Mouse (Mus musculus) thymus, postnatal 10 days (tissue): ENCODE measurements at regions not wholly inside any gene's neighbourhood (a gene's known extent, or its start where the extent isn't known, plus 50 kb on each side); places are given as distances from the start of the nearest gene placed in this dataset.
"Not testable (repeated sequence)": the region's sequence is repeated elsewhere in the genome, so short reads cannot be mapped to it uniquely, and the experiment has no call there.

Experiments used
- DNase-seq, 2 experiments: peaks; one replicate each; pipeline ENCODE4 v3.0.0; 2021; ENCODE audit warnings: low spot score in 2 of 2

DNA sequence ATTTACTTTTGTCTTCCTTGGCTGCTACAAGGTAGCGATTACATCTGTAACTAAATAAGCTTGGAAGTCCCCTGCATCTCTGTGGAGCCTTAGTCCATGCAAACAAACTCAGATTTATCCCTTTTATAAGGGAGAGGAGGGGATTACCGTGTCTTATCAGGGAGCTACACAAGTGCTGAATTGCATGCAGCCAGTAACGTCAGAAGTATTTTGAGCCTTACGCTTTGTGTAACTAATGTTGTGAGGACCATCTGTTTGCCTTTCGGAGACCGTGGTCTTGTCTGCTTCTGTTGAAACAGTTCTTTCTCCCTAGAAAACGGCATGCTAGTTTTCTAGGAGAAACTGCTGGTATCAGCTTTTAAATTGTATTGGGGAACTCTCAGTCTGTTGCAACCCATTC lies 58.0 kb upstream of the Dmrta1 start:
- DNase-seq, result no peak

DNA sequence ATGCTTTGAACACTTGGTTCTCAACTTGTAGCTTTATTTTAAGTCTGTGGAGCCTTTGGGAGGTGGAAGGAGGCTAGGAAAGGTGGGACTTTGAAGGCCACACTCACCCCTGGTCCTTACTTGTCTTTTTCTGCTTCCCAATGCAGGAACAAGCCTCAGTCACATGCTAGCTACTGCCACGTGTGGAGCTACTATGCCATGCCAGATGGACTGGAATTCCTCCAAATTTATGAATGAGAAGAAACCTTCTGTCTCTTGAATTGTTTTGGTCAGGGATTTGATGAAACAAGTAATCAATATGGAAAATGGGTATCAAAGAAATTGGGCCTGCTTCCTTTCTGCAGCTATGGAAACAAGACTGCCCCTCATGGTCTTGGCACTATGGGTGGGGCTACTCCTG lies 74.5 kb upstream of the Dmrta1 start:
- no peak for DNase-seq

DNA sequence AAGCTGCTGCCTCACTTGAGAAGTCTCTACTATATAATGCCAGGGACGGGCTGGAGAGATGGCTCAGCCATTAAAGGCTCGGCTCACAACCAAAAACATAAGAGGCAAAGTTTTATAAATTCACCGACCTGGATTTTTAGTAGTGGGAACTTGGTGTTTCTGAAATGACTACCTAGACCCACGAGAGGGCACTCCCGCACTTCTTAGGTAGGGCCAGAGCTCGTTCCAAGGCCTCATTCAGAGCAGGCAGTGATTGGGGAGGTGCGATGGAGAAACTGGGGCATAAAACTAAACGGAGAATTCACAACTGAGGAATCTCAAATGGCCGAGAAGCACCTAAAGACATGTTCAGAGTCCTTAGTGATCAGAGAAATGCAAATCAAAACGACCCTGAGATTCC lies 103.7 kb upstream of the Dmrta1 start:
- DNase-seq, result no peak

DNA sequence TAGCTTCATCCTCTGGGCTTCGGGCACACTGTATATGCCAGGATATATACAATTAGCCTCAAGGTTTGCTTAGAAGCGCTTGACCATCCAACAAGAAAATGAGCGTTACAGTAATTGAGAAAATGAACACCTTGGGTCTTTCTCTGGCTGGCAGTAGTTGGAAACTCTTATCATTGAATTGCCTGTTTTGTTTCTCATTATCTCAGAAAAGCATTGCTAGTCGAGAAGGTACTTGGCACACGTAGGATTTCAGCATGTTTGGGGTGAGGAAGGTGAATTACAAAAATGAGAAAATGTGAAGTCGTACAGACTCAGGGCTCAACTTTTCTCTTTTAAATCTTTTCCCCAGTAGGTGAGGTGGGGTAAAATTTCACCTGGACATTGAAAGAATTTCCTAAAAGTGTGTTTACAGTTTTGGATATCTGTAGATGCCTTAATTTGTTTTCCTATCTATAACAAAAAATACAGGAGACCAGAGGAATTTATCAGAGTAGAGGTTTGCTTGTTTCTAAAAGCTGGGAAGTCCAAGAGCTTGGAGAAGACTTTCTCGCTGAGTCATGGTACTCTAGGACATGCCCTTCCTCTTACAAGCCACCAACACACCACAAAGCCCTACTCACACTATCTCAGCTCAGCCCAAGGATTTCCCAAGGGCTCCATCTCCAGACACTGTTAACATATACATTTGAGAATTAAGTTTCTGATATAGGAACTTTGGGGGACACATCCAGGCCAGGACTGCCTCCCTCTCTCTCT lies 124.3 kb upstream of the Dmrta1 start:
- no peak for DNase-seq

DNA sequence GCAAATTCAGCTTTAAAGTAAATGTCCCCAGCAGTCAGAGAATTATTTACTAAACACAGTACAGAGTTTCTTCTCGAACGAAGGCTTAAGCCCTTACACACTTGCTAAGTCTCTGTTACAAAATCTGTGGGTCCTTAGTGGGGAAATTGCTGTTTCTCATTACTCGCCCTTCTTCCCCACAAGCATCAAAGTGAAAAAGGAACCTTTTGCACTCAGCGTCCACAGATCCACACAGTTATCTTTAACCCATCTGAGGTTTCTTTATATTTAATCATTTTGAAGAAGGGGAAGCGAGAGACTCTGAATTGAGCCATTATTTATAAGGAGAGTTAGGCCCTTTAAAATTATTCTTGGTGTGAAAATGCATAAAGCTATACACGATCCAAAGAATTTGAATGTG lies 126.7 kb upstream of the Dmrta1 start:
- DNase-seq, result no peak

DNA sequence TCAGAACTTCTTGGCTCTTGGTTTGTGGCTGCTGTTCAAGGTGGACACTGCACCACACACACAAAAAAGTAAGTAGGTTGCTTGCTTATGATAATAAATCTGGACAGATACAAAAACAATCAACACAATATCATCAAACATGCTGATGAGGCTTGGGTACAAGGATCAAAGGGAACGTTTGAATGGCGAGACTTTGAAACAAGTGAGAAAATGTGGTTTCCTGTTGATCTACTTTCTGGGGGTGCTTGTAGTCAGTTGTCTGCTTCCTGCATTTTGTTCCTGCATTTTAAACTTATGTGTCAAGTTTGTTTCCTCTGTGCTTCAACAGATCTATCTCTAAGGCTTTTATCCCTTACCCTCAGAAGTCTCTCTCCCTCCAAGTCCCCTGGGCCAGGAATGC lies 128.7 kb upstream of the Dmrta1 start:
- DNase-seq, result no peak

DNA sequence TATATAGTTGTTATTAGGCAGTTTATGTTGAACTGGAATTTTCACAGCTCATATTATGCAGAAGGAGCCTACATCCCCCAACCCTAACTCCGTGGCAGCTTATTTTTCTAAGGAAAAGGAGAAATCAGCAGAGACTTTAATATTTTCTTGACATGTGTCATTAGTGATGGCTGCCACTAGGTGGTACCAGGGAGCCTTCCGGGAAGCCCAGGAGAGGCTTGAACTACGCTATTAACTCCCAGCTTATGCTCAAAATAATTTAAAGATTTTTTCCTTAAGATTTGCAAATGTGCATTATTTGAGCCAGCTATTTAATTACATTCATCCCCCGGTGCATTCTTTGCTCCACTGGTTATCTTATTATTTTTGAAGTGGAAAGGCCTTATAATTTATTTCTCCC lies 146.8 kb upstream of the Dmrta1 start:
- DNase-seq, result peak in 1 of 2 experiments; percentile 13

DNA sequence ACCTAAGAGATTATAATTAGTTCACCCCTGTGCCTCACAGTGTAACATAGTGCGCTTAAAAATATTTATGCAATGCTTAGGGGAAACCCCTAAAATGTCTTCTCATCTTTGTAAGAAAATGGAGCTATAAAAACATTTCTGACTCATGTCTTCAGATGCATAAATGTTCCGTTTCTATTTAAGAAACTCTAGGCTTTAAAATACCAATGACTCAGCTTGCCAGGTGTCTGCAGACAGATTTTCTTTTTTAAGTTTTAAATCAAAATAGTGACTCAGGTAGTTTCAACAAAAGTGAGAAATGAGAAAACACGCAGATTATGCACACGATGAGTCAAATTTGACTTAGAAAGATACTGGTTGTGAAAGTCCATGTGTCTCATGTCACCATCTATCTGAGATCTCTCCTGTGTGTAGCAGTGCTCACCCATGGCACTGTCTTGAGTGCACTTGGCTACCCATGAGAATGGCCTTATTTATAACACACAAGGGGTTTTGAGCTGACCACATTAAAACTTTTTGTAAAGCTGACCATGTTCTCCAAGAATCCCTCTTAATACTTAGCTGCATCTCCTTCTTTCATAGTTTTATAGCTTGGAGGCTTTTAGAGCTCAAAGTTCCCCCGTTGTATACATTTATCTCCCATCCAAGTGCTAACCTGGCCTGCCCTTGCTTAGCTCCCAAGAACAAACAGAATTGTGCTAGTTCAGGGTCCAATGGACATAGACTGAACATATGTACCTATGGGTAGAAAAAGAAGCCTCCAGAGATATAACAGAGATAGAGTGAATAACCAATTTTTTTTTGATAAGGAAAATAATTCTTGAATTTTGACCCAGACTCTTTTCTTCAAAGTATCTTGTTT lies 149.0 kb upstream of the Dmrta1 start:
- no peak for DNase-seq

DNA sequence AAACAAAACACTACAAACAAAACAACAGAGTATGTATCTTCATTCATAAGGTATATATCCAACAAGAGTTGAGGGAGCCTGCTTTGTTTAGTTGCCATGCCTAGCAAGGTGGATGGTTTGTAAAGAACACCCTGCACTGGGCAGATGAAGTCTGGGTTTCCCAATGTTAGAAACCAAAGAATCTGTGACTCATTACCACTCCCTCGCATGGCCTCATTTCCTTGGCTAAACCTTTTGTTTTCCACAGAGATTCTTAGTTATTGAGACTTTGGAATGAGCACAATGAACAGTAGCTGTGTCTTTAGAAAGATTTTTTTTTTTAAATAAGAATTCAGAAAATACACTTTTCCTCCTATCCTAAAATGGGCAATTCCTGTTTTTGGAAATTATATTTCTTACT lies 151.3 kb upstream of the Dmrta1 start:
- no peak for DNase-seq

DNA sequence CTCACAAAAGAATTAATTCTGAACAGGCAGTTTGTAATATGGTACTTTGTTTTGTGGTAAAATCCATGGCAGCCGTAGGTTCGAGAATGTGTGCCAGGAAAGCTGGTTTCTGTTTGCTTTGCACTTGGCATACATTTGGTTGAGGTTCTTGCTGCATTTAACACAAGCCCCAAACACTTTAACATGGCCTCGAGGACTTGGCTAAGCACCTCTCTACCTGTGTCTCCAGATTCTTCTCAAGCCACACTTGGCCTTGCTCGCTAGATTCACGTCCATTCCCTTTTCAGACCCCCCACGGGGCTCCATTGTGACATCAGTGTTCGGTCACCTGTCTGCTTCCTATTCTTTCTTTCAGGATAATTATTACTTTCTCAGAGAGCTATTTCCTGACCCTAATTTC lies 151.9 kb upstream of the Dmrta1 start:
- DNase-seq, result no peak

DNA sequence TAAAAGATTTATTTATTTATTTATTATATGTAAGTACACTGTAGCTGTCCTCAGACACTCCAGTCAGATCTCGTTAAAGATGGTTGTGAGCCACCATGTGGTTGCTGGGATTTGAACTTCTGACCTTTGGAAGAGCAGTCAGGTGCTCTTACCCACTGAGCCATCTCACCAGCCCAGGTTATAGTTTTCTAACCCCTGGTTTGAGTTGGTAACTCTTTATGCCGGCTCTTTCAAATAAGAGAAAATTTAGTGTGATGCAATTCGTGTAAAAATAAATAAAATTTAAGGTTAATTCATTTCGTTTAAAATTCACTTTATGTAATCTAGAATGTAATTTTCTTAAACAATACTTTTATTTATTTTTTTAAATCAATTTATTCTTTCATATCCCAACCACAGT lies 153.7 kb upstream of the Dmrta1 start:
- not testable (repeated sequence) for DNase-seq

DNA sequence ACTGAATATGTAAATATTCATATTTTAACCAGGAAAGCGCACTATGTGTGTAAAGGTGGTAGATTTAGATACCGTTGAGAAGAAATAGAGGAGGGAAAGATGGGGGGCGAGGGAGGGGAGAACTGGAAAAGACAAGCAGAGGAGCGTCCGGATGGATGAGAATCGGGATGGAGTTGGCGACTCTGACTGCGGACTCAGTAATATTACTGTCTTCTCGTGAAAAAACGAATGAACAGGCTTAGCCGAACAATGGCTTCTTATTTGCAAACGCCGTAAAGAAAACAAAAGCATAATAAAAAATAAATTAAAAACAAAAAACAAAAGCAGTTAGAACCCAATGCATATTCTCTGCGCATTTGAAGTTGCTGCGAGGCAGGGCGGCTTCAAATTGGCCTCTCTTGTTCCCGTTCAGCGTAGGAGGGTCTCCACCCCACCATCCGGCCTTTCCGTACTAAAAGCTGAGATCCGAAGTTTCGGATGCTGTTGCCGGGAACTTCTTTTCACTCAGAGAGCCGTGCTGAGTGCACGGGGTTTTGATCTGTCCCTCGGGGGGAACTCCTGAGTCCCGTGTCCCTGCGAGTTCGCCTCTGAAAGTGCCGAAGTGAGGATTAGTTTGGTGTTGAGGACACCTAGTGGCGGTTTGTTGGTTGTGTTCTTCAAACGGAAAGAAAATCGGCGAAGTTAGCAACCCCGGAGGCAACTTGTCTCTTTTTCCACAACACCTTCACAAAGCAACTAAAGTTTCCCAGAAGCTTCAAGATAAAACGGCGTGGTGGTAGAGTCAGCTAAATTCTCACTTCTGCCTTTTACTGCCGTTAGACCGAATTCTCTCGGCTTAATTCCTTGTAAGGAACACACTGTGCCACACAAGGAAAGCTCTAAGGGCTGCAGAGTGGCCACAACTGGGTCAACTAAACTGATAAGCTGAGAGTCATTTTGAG lies 154.7 kb upstream of the Dmrta1 start:
- peak in 1 of 2 experiments; percentile 23 for DNase-seq

DNA sequence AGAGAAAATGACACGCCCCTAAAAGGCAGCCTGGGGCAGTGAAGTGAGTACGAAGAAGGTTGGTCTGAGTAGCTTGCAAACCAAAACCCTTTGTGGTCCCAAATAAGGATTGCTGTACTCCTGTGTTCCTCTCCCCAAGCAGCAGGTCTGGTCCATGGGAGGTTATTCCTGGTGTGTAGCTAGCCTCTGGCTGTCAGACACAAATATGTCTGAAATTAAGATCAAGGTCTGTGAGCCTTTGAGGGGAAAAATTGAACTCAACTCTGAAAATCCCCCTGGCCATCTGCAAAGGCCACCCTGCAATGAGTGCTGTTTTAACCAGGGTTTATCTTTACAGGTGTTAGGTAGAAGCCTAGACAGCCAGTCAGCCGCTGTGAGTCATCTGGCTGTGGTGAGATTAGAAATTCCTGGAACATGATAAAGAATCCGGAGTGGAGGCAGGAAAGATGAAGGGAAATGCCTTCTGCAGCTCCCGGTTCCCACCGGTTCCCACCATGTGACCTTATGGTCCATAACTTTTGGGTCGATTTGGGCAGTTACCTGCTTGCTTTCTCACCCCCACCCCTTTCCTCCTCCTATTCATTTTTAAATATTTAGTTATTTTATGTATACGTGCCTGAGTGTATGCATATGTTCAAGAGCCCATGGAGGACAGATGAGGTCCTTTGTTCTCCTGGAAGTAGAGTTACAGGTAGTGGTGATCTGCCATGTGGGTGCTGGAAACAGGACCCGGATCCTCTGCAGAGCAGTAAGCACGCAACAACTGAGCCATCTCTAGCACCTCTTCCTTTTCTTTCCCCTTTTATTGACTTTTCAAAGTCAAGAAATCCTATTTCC lies 155.6 kb upstream of the Dmrta1 start:
- no peak for DNase-seq

DNA sequence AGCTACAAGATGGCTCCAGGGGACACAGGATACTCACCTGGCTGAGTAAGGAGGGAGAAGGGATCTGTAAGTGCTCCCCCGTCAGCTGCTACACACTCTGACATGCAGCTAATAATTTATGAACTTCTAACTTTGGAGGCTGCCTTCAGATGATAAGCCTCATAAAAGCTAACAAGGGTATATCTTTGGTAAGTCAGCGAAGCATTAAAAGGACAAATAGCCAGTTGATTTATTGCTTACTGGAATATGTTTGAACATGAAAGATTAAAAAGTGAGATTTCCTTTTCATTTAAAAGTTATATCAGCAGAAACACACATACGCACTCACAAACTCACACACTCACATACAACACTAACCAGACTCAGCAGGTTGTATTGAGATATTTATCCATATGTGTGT lies 161.2 kb upstream of the Dmrta1 start:
- no peak for DNase-seq

DNA sequence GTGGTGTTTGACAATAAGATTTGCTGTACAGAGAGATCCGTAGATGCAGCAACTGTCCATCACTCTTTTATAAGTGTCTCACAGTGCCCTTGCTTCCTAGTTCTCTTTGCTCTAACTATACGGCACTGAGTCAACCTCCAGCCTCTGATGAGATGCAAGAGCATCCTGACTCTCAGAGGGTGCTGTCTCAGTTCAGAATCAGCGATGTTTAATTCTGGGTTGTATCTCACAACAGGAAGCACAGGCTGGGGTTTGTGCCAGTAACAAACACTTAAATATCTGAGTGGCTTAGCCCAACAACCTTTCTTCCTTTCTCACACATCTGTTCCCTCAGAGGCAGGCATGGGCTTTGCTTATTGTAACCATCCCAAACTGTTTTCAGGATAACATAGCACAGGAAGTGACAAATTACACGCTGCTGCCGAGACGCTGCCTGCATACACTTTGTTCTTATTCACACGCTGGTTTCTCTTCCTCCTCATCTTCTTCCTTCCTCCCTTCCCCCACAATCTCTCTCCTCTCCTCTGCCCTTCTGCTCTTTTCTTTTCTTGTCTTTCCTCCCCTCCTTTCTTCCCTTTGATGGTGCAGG lies 163.3 kb upstream of the Dmrta1 start:
- no peak for DNase-seq

DNA sequence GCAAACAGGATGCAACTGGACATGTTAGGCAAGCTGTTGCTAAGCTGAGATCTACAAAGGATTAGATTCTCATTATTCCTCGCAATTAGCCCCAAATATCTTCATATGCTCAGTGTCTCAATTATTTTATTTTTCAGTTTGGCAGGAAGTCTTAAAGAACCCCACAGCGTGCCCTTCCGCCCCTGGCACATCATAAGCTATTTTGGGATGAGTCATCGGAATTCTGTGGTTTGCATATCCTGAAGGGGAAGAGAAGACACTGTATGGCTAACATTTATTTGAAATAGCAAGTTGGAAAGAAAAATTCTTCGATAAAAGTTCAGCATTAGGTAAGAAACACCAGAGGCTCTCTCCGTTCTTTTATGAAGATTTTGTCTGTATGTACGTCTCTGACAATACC lies 164.3 kb upstream of the Dmrta1 start:
- DNase-seq, result no peak

DNA sequence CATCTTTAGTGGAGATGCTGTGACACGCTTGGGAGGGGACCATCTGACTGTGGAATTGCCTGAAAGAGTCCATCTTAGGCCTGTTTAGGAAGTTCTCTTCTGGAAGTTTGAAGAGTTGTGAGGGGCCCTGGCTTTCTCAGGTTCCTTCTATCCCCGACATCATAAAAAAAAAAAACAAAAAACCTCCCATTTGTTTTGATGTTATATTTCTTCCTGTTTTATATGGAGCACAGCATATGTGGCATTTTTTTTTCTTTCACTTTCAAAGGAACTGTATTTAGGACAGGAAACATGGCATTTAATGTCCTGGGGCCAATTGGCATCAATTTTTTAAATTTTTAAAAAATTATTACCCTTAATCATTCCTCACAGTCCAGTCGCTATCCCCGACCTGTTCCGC lies 168.6 kb upstream of the Dmrta1 start:
- no peak for DNase-seq

DNA sequence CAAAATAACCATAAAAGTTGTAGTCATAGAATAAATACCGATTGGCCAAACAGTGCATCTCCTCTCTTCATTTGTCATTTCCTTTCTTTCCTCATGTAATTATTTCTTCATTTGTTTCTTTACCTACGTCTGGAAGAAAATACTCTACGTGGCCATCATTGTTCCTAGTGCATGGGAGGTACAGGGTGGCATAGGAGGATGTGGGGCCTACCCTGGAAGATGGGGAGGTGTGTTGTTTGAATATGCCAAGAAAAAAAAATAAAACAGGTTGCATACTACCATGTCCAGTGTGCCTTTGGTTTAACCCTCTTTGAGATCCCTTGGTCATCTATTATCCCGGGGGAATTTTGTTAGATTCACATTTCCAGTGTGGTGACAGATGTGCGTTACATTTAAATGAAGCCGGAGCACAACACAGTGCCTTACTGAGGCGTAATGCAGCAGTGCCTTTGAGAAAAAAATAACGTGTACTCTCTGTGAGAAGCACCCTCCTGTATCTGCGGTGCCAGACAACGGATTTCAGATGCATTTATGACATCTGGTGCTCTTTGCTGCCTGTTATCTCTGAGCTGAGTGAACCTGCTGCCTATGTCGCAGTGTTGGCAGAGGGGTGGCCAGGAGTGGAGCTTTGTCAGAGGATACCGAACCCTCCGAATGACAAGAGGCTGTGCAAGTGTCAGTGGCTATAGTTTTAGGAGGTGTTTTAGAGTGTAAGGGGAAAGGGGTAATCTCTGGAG lies 169.4 kb upstream of the Dmrta1 start:
- DNase-seq, result no peak

DNA sequence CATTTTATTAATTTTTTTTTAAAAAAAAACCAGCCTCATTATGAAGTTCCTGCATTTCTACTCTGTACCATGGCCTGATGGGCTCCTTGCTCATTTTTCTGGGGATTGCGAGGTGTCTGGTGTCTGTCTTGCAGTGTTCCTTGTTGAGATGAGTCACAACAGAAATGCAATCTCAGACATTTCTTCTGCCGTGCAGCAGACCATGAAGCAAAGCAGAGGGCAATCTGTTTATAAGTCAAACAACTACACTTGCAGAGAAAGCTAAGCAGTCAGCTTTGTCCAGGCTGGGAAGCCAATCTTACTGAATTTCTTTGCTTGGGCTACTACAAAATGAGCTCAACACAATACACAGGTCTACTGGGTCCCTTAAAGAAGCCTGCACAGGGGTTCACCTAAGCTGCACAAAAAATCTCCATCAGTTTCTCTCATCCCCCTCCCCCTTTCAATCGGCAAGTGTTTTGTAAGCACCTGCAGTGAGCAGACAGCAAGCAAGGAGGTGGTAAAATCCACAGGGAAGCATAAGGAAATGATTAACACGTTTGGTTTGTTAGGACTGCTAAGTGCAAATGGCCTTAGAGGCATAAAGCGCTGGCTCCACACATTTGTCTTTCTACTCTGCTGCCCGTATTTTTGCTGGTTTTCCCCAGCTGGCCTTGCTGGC lies 171.0 kb upstream of the Dmrta1 start:
- DNase-seq, result no peak
